Mouse (Mus musculus): ENCODE data around the gene Slc24a3. TPM values are rescaled to one million over a fixed set of nuclear protein-coding genes. Genes with fewer than 3 reads are reported as not detected.

Gene Slc24a3
- total RNA-seq, 2 experiments from 2014 or later = 117 to 120 TPM

- intact Hi-C loops (cut with DNase I) = no loop called here
- DNase-seq (ENCODE audit: low spot score in 2 of 2) = no peak
Observed at GRCm38 (mm10) chr2:145656716-145657115, 489.2 kb downstream of the Slc24a3 start.

GRCm38 (mm10) chr2:145661242-145661641 is 493.7 kb downstream of the Slc24a3 start:
- intact Hi-C loops (cut with DNase I) = no loop called here
- no peak for DNase-seq (ENCODE audit: low spot score in 2 of 2)

DNA sequence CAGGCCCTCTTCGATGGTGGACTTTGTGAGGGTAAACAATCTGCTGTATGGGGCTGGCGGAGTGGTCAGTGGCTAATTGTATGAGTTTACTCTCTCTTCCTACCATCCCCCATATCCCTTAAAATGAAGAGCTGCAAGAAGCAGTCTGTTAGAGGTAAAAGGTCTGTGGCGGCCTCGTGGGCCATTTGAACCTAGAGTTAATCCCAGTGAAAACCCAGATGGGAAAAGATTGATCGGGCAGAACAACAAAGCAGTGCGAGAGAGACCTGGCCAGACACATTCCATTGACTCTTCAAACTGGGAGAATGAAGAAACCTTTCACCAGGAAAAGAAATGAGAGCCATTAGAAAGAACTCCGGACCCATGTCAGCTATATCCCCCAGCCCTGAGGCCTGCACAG is 496.3 kb downstream of the Slc24a3 start:
- intact Hi-C loops (cut with DNase I) = no loop called here

DNA sequence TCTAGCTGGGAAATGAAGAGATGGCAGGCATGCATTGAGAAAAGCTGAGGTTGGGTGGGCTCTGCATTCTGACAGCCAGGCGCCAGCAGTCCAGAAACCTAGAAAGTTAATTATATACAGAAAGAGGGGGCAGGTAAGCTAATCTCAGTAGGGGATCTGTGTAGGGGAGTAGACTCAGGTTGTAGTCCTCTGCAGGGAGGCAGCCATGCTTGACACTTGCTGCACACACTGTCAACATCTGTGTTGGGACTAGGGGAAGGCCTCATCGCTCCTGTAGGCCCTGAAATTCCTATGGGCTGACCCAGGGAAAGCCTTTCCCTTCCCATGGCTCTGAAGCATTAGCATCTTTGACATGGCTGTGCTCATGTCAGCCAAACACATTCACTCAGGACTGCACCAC is 496.8 kb downstream of the Slc24a3 start:
- intact Hi-C loops (cut with DNase I) = no loop called here
- DNase-seq (ENCODE audit: low spot score in 2 of 2) = no peak

More for the DNA sequence above, 496.3 kb downstream of the Slc24a3 start:
- DNase-seq (ENCODE audit: low spot score in 2 of 2) = no peak

- DNase-seq (ENCODE audit: low spot score in 2 of 2) = no peak
- intact Hi-C loops (cut with DNase I) = no loop called here
Observed at GRCm38 (mm10) chr2:145668135-145668534, 500.6 kb downstream of the Slc24a3 start.

DNA sequence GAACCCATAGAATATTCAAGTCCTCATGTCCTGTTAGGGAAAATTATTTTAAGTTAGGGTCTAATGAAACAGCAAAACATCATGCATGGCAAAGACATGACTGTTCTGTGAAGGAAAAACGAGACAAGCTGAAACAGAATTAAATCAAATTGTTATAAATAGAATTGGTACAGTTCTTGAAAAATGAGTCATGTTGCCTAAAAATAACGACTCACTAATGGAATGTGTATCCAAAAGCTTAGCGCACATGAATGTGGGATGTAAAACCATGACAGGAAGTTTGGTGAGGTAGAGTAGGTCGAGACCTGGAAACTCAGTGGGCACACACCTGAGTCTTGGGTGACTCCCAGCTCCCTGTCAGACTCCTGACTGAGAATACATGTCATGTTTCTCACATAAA is 502.6 kb downstream of the Slc24a3 start:
- no peak for DNase-seq (ENCODE audit: low spot score in 2 of 2)
- intact Hi-C loops (cut with DNase I) = no loop called here

DNA sequence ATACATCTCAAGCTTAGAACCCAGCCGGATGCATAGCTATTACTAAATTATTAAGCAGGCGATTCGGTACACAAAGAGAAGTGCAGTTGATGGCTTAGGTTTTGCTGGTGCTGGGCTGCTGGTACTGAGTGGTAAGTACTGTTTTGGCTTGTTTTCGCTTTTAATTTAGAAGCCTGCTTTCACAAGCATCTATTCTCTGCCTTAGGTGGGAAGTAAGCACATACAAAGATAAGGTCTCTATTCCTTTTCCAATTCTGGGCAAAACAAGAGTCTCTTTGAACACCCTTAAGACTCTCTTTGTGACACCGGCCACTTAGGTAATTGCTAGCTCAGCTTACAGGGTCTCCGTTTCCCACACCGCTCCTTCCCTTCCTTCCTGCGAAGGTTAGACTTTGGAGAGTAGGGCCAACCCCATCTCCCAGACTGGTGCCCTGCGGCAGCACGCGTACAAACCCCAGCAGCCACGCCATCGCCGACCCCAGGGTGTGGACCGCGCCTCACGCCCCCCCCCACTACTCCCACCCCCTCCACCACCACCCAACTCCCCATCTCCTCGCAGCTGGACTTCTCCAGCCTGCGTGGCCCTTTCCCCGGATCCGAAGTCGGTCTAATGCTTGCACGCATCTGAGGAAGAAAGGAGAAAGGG is 507.1 kb downstream of the Slc24a3 start:
- intact Hi-C loops (cut with DNase I) = no loop called here
- DNase-seq (ENCODE audit: low spot score in 2 of 2) = no peak

- intact Hi-C loops (cut with DNase I) = no loop called here
- DNase-seq (ENCODE audit: low spot score in 2 of 2) = peak in 1 of 2 experiments; percentile 5
Observed at GRCm38 (mm10) chr2:145675142-145675755, 507.7 kb downstream of the Slc24a3 start, which contains the start of gene Rin2. Rin2 (plus strand) TSS chr2:145675215.

DNA sequence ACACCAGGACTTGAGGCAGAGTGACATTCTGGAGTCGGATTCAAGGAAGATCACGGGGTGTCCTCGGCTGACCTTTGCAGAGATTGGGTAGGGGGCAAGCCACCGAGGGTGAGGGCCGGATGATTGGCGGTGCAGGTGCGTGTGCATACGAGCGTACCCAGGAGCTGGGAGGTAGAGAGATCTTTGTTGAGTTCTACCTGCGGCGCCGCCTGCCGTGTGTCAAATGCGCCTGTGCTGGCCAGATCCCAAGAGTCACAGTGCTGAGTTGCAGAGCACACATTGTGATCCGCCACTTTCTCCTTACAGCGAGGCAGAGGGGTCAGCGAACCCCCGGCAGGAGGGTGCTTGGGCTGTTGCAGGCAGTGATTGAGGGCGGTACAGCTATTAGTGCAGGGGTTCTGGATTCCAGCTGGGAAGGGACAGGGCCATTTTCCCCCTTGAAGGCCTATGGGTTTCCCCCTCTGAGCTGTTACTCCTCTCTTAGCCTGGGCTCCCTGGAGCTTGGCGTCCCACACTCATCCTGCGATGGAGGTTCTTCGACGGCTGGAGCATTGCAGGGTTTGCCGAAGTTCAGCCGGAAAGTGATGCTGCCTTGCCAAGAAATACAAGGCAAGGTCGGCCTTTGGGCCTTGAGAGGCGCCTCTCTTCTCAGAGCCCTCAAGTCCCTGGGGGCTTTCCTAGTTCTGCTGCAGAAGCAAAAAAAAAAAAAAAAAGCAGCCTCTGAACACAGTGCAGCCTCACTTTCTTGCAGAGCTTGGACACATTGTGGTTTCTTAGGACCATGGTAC is 508.4 kb downstream of the Slc24a3 start:
- intact Hi-C loops (cut with DNase I) = no loop called here
- DNase-seq (ENCODE audit: low spot score in 2 of 2) = peak in 1 of 2 experiments; percentile 8

GRCm38 (mm10) chr2:145676544-145676925 is 509.0 kb downstream of the Slc24a3 start:
- no peak for DNase-seq (ENCODE audit: low spot score in 2 of 2)
- intact Hi-C loops (cut with DNase I) = no loop called here

- DNase-seq (ENCODE audit: low spot score in 2 of 2) = no peak
- intact Hi-C loops (cut with DNase I) = no loop called here
Observed at GRCm38 (mm10) chr2:145676936-145677335, 509.4 kb downstream of the Slc24a3 start.

- no peak for DNase-seq (ENCODE audit: low spot score in 2 of 2)
- intact Hi-C loops (cut with DNase I) = no loop called here
Observed at GRCm38 (mm10) chr2:145680141-145680540, 512.6 kb downstream of the Slc24a3 start.

DNA sequence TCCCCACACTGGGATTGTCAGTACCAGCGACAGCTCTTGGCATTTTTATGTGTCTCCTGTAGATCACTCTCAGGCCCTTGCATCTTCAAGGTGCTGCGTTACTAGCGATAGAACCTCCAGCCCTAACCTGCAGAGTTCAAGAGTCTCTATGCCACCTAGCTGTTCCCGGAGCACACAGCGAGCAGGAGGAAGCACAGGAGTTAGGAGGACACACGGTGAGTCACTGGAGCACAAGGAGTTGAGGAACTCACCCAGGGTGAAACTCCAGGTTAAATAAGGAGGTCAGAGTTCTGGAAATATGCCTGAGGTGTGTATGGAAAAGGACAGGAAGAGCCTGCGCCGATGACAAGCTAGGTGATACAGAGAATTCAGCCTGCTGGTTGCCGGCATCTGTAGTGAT is 513.2 kb downstream of the Slc24a3 start:
- intact Hi-C loops (cut with DNase I) = no loop called here
- no peak for DNase-seq (ENCODE audit: low spot score in 2 of 2)

- intact Hi-C loops (cut with DNase I) = no loop called here
- no peak for DNase-seq (ENCODE audit: low spot score in 2 of 2)
Observed at GRCm38 (mm10) chr2:145681626-145682025, 514.1 kb downstream of the Slc24a3 start.

- DNase-seq (ENCODE audit: low spot score in 2 of 2) = no peak
- intact Hi-C loops (cut with DNase I) = no loop called here
Observed at GRCm38 (mm10) chr2:145682924-145683323, 515.4 kb downstream of the Slc24a3 start.

DNA sequence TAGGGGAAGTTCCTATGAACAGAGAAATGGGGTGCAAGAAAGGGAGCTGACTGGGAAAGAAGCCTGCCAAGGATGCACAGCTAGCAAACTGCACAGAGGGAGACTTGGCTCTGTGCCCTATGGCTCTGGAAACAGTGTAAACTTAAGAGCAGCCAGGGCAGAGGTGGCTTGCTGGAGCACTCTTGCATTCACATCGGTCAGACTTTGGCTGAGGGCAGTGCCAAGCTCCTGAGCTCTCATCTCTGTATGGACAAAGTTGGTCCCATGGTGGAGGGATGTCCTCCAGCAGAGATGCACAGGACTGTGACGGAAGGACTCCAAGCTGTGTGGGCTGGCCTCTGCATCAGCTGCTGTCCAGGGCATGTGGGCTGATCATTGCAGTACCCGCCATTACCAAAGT is 516.0 kb downstream of the Slc24a3 start:
- intact Hi-C loops (cut with DNase I) = no loop called here
- DNase-seq (ENCODE audit: low spot score in 2 of 2) = no peak

GRCm38 (mm10) chr2:145684151-145684550 is 516.6 kb downstream of the Slc24a3 start:
- DNase-seq (ENCODE audit: low spot score in 2 of 2) = peak; percentile 19 to 29
- intact Hi-C loops (cut with DNase I) = no loop called here

GRCm38 (mm10) chr2:145684891-145685290 is 517.3 kb downstream of the Slc24a3 start:
- intact Hi-C loops (cut with DNase I) = no loop called here
- DNase-seq (ENCODE audit: low spot score in 2 of 2) = no peak

DNA sequence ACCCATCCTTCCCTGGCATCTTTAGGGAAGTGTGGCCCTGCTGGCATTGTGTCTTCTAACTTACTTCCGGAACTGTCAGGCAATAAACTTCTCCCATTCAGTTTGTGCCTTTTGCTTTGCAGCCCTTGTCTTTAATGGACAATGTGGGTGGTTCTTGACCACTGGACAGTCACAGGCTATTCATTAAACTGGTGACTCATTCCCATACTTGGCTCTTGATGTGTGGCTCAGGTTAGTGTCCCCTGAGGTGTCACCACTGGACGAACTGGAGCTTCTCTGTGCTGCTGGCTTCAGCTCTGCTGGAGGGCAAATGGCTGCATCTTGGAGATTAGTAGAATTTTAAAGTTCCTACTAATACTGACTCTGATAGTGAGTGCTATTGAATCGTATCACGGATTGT is 518.5 kb downstream of the Slc24a3 start:
- no peak for DNase-seq (ENCODE audit: low spot score in 2 of 2)
- intact Hi-C loops (cut with DNase I) = no loop called here

DNA sequence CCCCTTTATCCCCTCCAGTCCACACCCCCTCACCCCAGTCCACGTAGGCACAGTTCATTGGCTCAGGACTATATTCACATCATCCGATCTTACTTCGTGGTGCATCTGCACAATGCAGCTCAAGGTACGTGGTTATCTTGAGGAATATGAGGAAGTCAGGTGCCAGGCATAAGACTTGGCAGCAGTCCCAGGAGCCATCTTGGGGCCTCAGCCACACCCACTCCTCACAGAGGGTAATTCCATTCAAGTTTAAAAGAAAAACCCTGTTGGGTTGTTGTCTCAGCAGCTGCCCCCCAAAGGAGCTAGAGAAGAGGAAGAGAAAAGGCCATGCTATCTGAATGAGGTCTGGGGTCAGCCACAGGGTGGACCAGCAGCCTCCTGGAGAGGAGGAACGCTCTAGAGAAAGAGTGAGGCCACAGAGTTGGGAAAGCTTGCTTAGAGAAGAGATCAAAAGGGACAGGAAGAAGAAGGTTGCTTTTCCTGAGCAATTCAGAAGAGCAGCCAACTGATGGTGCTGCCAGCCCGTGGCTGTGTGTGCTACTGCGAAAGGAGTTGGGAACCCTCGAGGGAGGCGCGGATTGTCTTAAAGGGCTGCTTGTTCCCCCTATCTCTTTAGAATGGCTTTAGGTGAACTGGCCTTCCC is 523.9 kb downstream of the Slc24a3 start:
- intact Hi-C loops (cut with DNase I) = no loop called here
- no peak for DNase-seq (ENCODE audit: low spot score in 2 of 2)
